Mouse (Mus musculus): ENCODE results near the gene Ctnnbl1.

The Ctnnbl1 gene

DNA sequence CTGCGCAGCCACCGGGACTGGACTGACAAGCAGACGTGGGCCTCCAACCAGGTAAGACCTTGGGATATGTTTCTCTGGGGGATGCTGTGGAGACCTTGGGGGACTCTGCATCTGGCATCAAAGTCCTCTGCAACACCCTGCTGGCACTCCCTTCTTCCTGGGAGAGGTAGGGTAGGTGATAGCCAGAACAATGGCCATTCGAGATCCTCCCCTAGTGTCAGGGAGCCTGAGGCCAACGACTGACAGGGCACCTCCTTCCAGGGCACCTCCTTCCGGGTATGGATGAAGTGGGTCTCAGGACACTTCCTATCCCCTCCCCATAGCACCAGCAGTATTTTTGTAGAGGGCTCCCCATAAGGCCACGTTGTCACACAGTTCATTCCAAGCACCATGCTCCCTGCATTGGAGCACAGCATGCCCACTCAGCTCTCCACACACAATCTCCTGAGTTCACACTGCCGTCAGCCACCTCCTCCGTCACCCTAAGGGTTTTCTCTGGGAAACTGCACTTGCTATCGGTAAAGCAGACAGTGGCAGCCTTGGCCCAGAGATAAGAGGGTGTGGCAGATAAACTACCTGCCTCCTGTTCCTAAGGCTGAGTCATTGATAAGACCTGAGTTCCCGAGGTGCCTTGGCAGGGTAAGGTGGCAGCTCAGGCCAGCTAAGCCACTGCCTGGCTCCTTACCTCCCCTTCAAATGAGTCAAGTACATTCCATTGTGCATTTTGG lies 198.4 kb downstream of the Ctnnbl1 start:
- no peak for DNase-seq (ENCODE audit: inconsistent ontology term)

DNA sequence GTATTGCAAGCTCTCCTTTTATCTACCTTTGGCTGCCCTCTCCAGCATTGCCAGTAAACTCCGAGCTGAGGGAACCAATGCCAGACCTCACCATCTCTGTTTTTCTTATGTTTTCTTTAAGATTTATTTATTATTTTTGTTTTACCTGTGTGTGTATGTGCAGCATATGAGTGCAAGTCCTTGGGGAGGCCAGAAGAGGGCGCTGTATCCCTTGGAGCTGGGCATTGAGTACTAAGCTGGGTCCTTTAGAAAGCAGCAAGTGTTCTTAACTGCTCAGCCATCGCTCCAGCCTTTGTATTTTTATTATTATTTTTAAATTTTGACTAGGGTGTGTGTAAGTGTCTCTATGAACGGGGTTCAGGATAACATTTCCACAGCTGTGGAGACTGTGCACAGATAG lies 199.5 kb downstream of the Ctnnbl1 start:
- no peak for DNase-seq (ENCODE audit: inconsistent ontology term)

DNA sequence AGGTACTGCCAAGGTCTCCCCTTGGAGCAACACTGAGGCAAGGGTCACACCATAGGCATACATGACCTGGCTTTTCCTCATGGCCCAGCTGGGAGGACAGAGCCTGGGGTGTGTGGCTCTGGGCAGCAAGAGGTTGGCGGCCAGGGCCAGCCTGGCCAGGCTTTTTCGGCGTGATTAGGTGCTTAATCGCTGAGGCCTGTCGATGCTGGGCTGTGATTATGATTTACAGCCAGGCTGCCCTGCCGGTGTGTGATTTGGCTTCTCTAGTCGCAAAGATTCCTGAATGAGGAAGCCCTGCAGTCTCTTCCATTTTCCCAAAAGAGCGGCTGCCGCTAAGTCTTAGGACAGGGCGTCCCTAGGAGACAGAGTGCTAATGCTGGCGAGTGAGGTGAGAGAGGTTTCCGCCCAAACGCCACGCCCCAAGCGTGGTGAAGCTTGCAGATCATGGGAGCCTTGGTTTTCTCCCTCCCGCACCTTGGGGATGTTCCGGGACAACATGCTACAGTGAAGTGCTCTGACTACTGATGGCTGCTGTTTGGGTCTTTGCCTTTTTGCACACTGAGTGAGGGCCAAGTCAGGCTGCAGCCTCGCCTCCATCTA lies 203.5 kb downstream of the Ctnnbl1 start:
- no peak for DNase-seq (ENCODE audit: inconsistent ontology term)
